ENCODE assay signal across 17 mouse cellular contexts in genomic region chr9:121099453-121099852, GRCm38 (mm10).
DNase-seq lines count a peak whose midpoint lies in the region; ATAC-seq lines count a peak whose summit lies in the region.
"Had no signal": no experiment of that assay in that cellular context is flagged by ENCODE, and none has a peak within 500 bp of the region (broad histone marks: within the 10 kb centered on the region; RNA-seq: fewer than 3 reads in every experiment).

No protein-coding gene starts in this region.

- H3K9me3 ChIP-seq in midbrain, embryonic 13.5 days = no peaks in the 10 kb centered on the region
- no peaks in the 10 kb centered on the region for H3K9me3 ChIP-seq in midbrain, embryonic 16.5 days (replicated peaks; ENCODE audit: control insufficient read depth, low read length, poor library complexity, severe bottlenecking)
- H3K9me3 ChIP-seq in forebrain, embryonic 14.5 days (replicated peaks; ENCODE audit: control insufficient read depth, low read length) = no peaks in the 10 kb centered on the region
- H3K9me3 ChIP-seq: embryonic facial prominence, embryonic 10.5 days; hindbrain, embryonic 10.5 days had no signal

- H3K9ac ChIP-seq in midbrain, embryonic 13.5 days (replicated peaks) = no peak overlapping the region
- H3K9ac ChIP-seq in midbrain, embryonic 16.5 days (ENCODE audit: low read depth, low read length) = no peak overlapping the region
- no peak overlapping the region for H3K9ac ChIP-seq in forebrain, embryonic 14.5 days (ENCODE audit: low read length)
- H3K9ac ChIP-seq: heart, embryonic 12.5 days had no signal

- H3K4me1 ChIP-seq in midbrain, embryonic 13.5 days (replicated peaks) = peaks cover 11% of the 10 kb centered on the region; the same call in 1 of the 2 replicates
- H3K4me1 ChIP-seq in midbrain, embryonic 16.5 days (ENCODE audit: control insufficient read depth, insufficient read depth, low read length) = no peaks in the 10 kb centered on the region
- no peaks in the 10 kb centered on the region for H3K4me1 ChIP-seq in forebrain, embryonic 14.5 days (ENCODE audit: control insufficient read depth, insufficient read depth, low read length)
- H3K4me1 ChIP-seq: embryonic facial prominence, embryonic 10.5 days; heart, embryonic 12.5 days had no signal

- H3K4me2 ChIP-seq in midbrain, embryonic 13.5 days (replicated peaks) = no peak overlapping the region
- no peak overlapping the region for H3K4me2 ChIP-seq in midbrain, embryonic 16.5 days (ENCODE audit: low read length)
- no peak overlapping the region for H3K4me2 ChIP-seq in forebrain, embryonic 14.5 days (ENCODE audit: low read length)
- H3K4me2 ChIP-seq: heart, embryonic 12.5 days had no signal

- H3K27ac ChIP-seq in midbrain, embryonic 13.5 days = no peak overlapping the region
- no peak overlapping the region for H3K27ac ChIP-seq in midbrain, embryonic 16.5 days (ENCODE audit: low read length)
- H3K27ac ChIP-seq in forebrain, embryonic 14.5 days (ENCODE audit: low read depth, low read length) = 0 out of 2 replicates have a peak overlapping the region, but pooled peaks have one; percentile 15
- H3K27ac ChIP-seq: embryonic facial prominence, embryonic 10.5 days; gastrocnemius, adult 2 months had no signal

- WGBS in midbrain, embryonic 13.5 days = 67% methylated on average over 10 of the region's 10 CpGs
- 63% methylated on average over 10 of the region's 10 CpGs for whole genome bisulfite sequencing in midbrain, embryonic 16.5 days
- WGBS in forebrain, embryonic 14.5 days = 62% methylated on average over 10 of the region's 10 CpGs

- peak; percentile 50 for ATAC-seq in midbrain, embryonic 13.5 days
- ATAC-seq in midbrain, embryonic 16.5 days = no peak
- peak; percentile 60; the same call in 1 of the 2 replicates for ATAC-seq in forebrain, embryonic 14.5 days
- ATAC-seq: intestine, embryonic 16.5 days had no signal

- H3K36me3 ChIP-seq in midbrain, embryonic 13.5 days = no peaks in the 10 kb centered on the region
- H3K36me3 ChIP-seq in midbrain, embryonic 16.5 days (ENCODE audit: control insufficient read depth, insufficient read depth, low read length) = no peaks in the 10 kb centered on the region
- H3K36me3 ChIP-seq in forebrain, embryonic 14.5 days (ENCODE audit: control insufficient read depth, insufficient read depth, low read length) = no peaks in the 10 kb centered on the region
- H3K36me3 ChIP-seq: heart, embryonic 12.5 days; hindbrain, embryonic 10.5 days had no signal

- H3K27me3 ChIP-seq in midbrain, embryonic 13.5 days = no peaks in the 10 kb centered on the region
- no peaks in the 10 kb centered on the region for H3K27me3 ChIP-seq in midbrain, embryonic 16.5 days (ENCODE audit: control insufficient read depth, insufficient read depth, low read depth, low read length)
- H3K27me3 ChIP-seq in forebrain, embryonic 14.5 days (replicated peaks; ENCODE audit: control insufficient read depth, insufficient read depth, low read length) = no peaks in the 10 kb centered on the region
- H3K27me3 ChIP-seq: heart, embryonic 12.5 days had no signal

- H3K4me3 ChIP-seq in midbrain, embryonic 13.5 days (replicated peaks) = no peak overlapping the region
- H3K4me3 ChIP-seq in midbrain, embryonic 16.5 days (ENCODE audit: low read depth, low read length) = no peak overlapping the region
- no peak overlapping the region for H3K4me3 ChIP-seq in forebrain, embryonic 14.5 days (ENCODE audit: low read depth, low read length)
- H3K4me3 ChIP-seq: embryonic facial prominence, embryonic 10.5 days; gastrocnemius, adult 2 months; heart, embryonic 12.5 days; hindbrain, embryonic 10.5 days had no signal

- peak; percentile 26 for DNase-seq in retina, embryonic 14.5 days (ENCODE audit: low spot score)
- no peak for DNase-seq in retina, postnatal 1 day
- peak; percentile 63 for DNase-seq in forebrain, embryonic 14.5 days (ENCODE audit: low spot score)
- no peak for DNase-seq in kidney, postnatal 25 days
- DNase-seq in urinary bladder, postnatal 10 days (ENCODE audit: low spot score) = no peak
- DNase-seq: adrenal gland, adult 2 months; adrenal gland, postnatal 25 days; cerebellum, adult 2 months; cerebellum, postnatal 10 days; gastrocnemius, adult 2 months; gastrocnemius, postnatal 25 days had no signal

Comparison
In these comparisons a context has a peak if more than half of its experiments do, and no peak if none do; other contexts are left out.
1. DNase-seq: peak in retina, embryonic 14.5 days (single experiment) and forebrain, embryonic 14.5 days (single experiment); none in retina, postnatal 1 day (single experiment), kidney, postnatal 25 days (0 of 2) and urinary bladder, postnatal 10 days (single experiment).